Comparison of ENCODE assay signal across 12 mouse cellular contexts in the genomic region with DNA sequence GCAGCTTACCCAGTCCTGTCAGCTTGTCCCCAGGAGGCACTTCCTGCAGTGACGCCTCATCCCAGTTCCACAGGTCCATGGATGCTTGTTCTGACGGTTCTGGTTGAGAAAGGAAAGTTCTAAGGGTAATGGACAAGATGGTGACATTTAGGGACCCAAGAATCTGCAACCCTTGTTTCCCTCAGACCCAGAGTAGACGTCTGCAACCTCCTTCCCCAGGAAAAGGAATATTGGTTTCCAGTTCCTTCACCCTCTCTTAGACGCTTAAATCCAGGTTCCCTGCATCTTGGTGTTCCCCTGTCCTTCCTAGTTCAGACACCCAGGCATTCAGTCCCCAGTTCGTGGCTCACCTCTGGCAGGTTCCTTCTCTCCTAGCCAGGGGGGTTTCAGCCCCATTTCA. TPM values are rescaled to one million over a fixed set of nuclear protein-coding genes. Genes with fewer than 3 reads are reported as not detected.
DNase-seq lines count a peak whose midpoint lies in the region; ATAC-seq and TF ChIP-seq lines count a peak whose summit lies in the region.
"Had no signal": no experiment of that assay in that cellular context is flagged by ENCODE, and none has a peak within 500 bp of the region (broad histone marks: within the 10 kb centered on the region; RNA-seq: fewer than 3 reads in every experiment).

A gene (minus strand): TSS at position 101 of the 400 bp plus-strand sequence.

- no peak for ATAC-seq in heart, embryonic 11.5 days (replicated peaks; ENCODE audit: insufficient number of reproducible peaks, low FRiP score, low TSS enrichment)
- no peak for ATAC-seq in hindbrain, embryonic 13.5 days (ENCODE audit: low FRiP score)
- no peak for ATAC-seq in liver, postnatal 0 days

- 0 out of 2 replicates have a peak, but pooled peaks cover 4% of the 10 kb centered on the region for H3K4me1 ChIP-seq in heart, embryonic 11.5 days (ENCODE audit: control insufficient read depth, insufficient read depth, low read length)
- H3K4me1 ChIP-seq in ES-Bruce4 (ENCODE audit: control insufficient read depth, insufficient read depth, low read length), result peaks cover 3% of the 10 kb centered on the region
- H3K4me1 ChIP-seq in hindbrain, embryonic 13.5 days (replicated peaks), result peaks cover 5% of the 10 kb centered on the region
- peaks cover 9% of the 10 kb centered on the region for H3K4me1 ChIP-seq in liver, postnatal 0 days (ENCODE audit: insufficient read depth)

- DNase-seq in heart, postnatal 25 days (ENCODE audit: low spot score), result no peak
- DNase-seq in liver, postnatal 0 days, result no peak
- no peak for DNase-seq in gastrocnemius, adult 2 months
- no peak for DNase-seq in layer of hippocampus, adult 8-10 months (ENCODE audit: low spot score in 2 of 2)
- no peak for DNase-seq in kidney, postnatal 14 days
- DNase-seq: gastrocnemius, postnatal 36 days; thymus, adult 2 months had no signal

- peaks cover 41% of the 10 kb centered on the region for H3K27me3 ChIP-seq in heart, embryonic 11.5 days (ENCODE audit: control insufficient read depth, insufficient read depth, low read length)
- no peaks in the 10 kb centered on the region for H3K27me3 ChIP-seq in ES-Bruce4 (ENCODE audit: control insufficient read depth, insufficient read depth, low read length, poor library complexity, severe bottlenecking)
- peaks cover 89% of the 10 kb centered on the region for H3K27me3 ChIP-seq in hindbrain, embryonic 13.5 days
- peaks cover 44% of the 10 kb centered on the region for H3K27me3 ChIP-seq in liver, postnatal 0 days (ENCODE audit: insufficient read depth, low read length)

- no peak for TF ChIP-seq POLR2A in ES-Bruce4 (IDR thresholded peaks at IDR 0.05; ENCODE audit: insufficient read depth, low read length)

- H3K9ac ChIP-seq in heart, embryonic 11.5 days (ENCODE audit: low read depth, low read length), result no peak within 1 kb of the TSS
- peak within 1 kb of the TSS; percentile 30; the same call in 1 of the 2 replicates for H3K9ac ChIP-seq in ES-Bruce4 (ENCODE audit: low read depth, poor library complexity, severe bottlenecking)
- no peak within 1 kb of the TSS for H3K9ac ChIP-seq in hindbrain, embryonic 13.5 days
- no peak within 1 kb of the TSS for H3K9ac ChIP-seq in liver, postnatal 0 days (replicated peaks)

- peaks cover under 1% of the 10 kb centered on the region for H3K36me3 ChIP-seq in heart, embryonic 11.5 days (ENCODE audit: control insufficient read depth, insufficient read depth, low read length)
- peaks cover under 1% of the 10 kb centered on the region for H3K36me3 ChIP-seq in ES-Bruce4 (ENCODE audit: control insufficient read depth, insufficient read depth, low read length, poor library complexity, severe bottlenecking)
- peaks cover 11% of the 10 kb centered on the region for H3K36me3 ChIP-seq in hindbrain, embryonic 13.5 days
- 0 out of 2 replicates have a peak, but pooled peaks cover 5% of the 10 kb centered on the region for H3K36me3 ChIP-seq in liver, postnatal 0 days (replicated peaks; ENCODE audit: insufficient read depth, low read length)

- no peak for TF ChIP-seq EP300 in ES-Bruce4 (IDR thresholded peaks at IDR 0.05; ENCODE audit: insufficient read depth, low read depth, low read length)
- no peak for TF ChIP-seq EP300 in liver, postnatal 0 days (IDR thresholded peaks at IDR 0.05; ENCODE audit: low read depth)

- no peak for TF ChIP-seq CTCF in ES-Bruce4 (IDR thresholded peaks at IDR 0.05; ENCODE audit: low read depth, low read length)
- no peak for TF ChIP-seq CTCF in liver, postnatal 0 days (IDR thresholded peaks at IDR 0.05; ENCODE audit: low read depth)
- no peak for TF ChIP-seq CTCF in gastrocnemius, adult 2 months (IDR thresholded peaks at IDR 0.05)

- intact Hi-C loops in heart, postnatal 25 days (cut with DNase I), result no loop called here
- intact Hi-C loops in gastrocnemius, adult 2 months (cut with DNase I), result no loop called here

- 3% methylated on average over 5 of the region's 5 CpGs for WGBS in heart, embryonic 11.5 days (ENCODE audit: insufficient replicate concordance)
- WGBS in hindbrain, embryonic 13.5 days, result 2% methylated on average over 5 of the region's 5 CpGs
- 18% methylated on average over 5 of the region's 5 CpGs for WGBS in liver, postnatal 0 days (ENCODE audit: insufficient replicate concordance)

- peak within 1 kb of the TSS; percentile 53 for H3K4me2 ChIP-seq in heart, embryonic 11.5 days
- no peak within 1 kb of the TSS for H3K4me2 ChIP-seq in hindbrain, embryonic 13.5 days
- peak within 1 kb of the TSS; percentile 47; the same call in 1 of the 2 replicates for H3K4me2 ChIP-seq in liver, postnatal 0 days (ENCODE audit: low read depth, low read length)

- no peaks in the 10 kb centered on the region for H3K9me3 ChIP-seq in heart, embryonic 11.5 days (replicated peaks; ENCODE audit: control insufficient read depth, low read length)
- H3K9me3 ChIP-seq in ES-Bruce4 (replicated peaks; ENCODE audit: control insufficient read depth, insufficient read depth, low read length, poor library complexity, severe bottlenecking), result no peaks in the 10 kb centered on the region
- no peaks in the 10 kb centered on the region for H3K9me3 ChIP-seq in hindbrain, embryonic 13.5 days
- no peaks in the 10 kb centered on the region for H3K9me3 ChIP-seq in liver, postnatal 0 days (ENCODE audit: low read length)

- H3K27ac ChIP-seq in heart, embryonic 11.5 days (ENCODE audit: low read depth, low read length), result no peak within 1 kb of the TSS
- H3K27ac ChIP-seq in ES-Bruce4 (ENCODE audit: insufficient read depth, low read length), result no peak within 1 kb of the TSS
- H3K27ac ChIP-seq in hindbrain, embryonic 13.5 days, result no peak within 1 kb of the TSS
- no peak within 1 kb of the TSS for H3K27ac ChIP-seq in liver, postnatal 0 days (ENCODE audit: low read depth)
- H3K27ac ChIP-seq in gastrocnemius, adult 2 months, result no peak within 1 kb of the TSS

- H3K4me3 ChIP-seq in heart, embryonic 11.5 days (ENCODE audit: low read depth, low read length), result peak within 1 kb of the TSS; percentile 11
- peak within 1 kb of the TSS; percentile 26 for H3K4me3 ChIP-seq in ES-Bruce4 (ENCODE audit: low read depth, low read length)
- peak within 1 kb of the TSS; percentile 22 for H3K4me3 ChIP-seq in hindbrain, embryonic 13.5 days
- H3K4me3 ChIP-seq in liver, postnatal 0 days (ENCODE audit: low read depth, low read length), result no peak within 1 kb of the TSS
- no peak within 1 kb of the TSS for H3K4me3 ChIP-seq in gastrocnemius, adult 2 months

RNA-seq across cellular contexts. Expression of the gene that starts here (rescaled TPM):
- polyA plus RNA-seq in heart, embryonic 11.5 days (2014; fragmentation: Nextera tagmentation; extraction: Ambion mirVana), result 2.6 and 3.6 TPM in 2 replicates
- total RNA-seq in heart, postnatal 25 days (2021), result not detected
- polyA plus RNA-seq in ES-Bruce4 (2011; ENCODE audit: insufficient read depth, insufficient read length, low read depth, missing spikeins), result 2.8 and 3.3 TPM in 2 replicates
- not detected in 2 replicates for polyA plus RNA-seq in hindbrain, embryonic 13.5 days (2015; fragmentation: Nextera tagmentation; extraction: Ambion mirVana)
- not detected in 2 replicates for polyA plus RNA-seq in liver, postnatal 0 days (2015; fragmentation: Nextera tagmentation; extraction: Ambion mirVana)
- not detected for total RNA-seq in gastrocnemius, adult 2 months (2021)
- not detected for total RNA-seq in layer of hippocampus, adult 8-10 months (2022)
- total RNA-seq: gastrocnemius, postnatal 36 days; left cerebral cortex, postnatal 10 days had no signal
- polyA plus RNA-seq: cortical plate, adult 2 months; thymus, adult 2 months had no signal

Comparison
In these comparisons a context has a peak if more than half of its experiments do, and no peak if none do; other contexts are left out.
1. H3K4me3 ChIP-seq: peak in heart, embryonic 11.5 days (single experiment), ES-Bruce4 (single experiment) and hindbrain, embryonic 13.5 days (single experiment); none in liver, postnatal 0 days (single experiment) and gastrocnemius, adult 2 months (single experiment).